Mouse (Mus musculus) common myeloid progenitor, adult 5-6 weeks (primary cell): ENCODE measurements around the gene Ppp2r2d. TPM values are rescaled to one million over a fixed set of nuclear protein-coding genes. Genes with fewer than 3 reads are reported as not detected.

Experiments
- ATAC-seq: replicated peaks from 2 replicates; pipeline ENCODE4 v1.8.0; 2016; ENCODE audit warnings: low read depth, mild to moderate bottlenecking, moderate TSS enrichment, inconsistent platforms; ENCODE audit not compliant: poor library complexity, severe bottlenecking
- total RNA-seq: library from RNA; stranded (forward); fragments of 200-1000, 187-1606 nt; gene quantifications from 2 replicates; pipeline ENCODE4 v1.2.3, GENCODE M21; 2017

Gene Ppp2r2d
- 33.4 and 55.1 TPM in 2 replicates for total RNA-seq

DNA sequence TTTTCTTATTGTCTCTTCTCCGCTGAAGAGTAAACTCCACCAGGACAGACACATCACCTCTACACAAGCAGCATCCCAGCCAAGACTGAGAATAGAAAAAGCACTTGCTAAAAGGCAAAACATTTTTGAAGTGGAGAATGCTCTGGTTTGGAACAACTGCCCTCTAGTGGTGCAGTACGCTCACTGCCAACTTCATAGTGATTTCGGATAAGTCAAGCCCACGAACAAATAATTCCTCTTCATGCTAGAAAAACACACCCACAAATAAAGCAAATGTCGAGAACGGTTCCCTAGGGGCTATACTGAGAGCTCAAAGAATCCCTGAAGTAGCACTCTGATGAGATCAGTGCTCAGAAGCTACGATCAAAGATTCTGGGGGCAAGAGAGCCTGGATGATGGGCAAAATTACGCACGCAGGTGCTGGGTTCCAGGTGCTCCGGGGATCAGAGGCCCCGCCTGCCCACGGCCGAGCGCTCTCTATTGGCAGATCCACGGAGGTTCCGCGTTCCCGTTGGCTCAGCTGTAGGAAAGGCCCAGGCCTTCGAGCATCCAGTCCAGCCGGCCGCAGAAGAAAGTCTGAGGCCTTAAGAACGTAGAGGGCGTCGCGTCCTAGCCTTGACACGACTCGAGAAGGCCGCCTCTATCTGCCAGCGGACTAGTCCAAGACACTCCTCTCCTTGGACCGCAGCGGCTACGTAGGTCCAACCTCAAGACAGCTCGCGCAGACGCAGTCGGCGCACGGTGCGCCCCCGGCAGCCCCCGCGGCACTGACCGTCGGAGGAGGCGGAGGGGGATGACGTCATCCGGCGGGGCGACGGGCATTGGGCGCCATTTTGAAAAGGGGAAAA, at the start of gene Ppp2r2d, which contains the start of gene Mapk1ip1:
Ppp2r2d (plus strand) TSS at position 536 of the 848 bp plus-strand sequence.
Mapk1ip1 (minus strand) TSS at position 730 of the 848 bp plus-strand sequence.
- peak; percentile 85 for ATAC-seq

DNA sequence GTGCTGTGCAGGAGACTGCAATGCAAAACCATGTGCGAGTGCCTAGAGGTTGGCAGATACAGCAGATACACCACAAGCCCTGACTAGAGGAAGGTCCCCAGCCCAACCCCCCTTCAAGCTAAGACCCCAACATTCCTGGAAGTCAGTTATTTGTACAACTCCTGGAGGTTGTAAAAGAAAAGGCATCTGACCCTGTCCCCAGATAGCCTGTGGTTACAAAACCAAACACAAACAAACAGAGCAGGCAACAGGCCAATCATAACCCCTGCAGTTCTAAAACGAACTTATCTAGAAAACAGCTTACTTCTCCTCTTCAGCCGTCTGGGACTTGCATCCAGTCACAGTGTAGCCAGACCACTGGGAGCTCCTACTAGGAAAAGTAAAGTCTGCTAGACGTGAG, 42.5 kb upstream of the Ppp2r2d start:
- no peak for ATAC-seq

DNA sequence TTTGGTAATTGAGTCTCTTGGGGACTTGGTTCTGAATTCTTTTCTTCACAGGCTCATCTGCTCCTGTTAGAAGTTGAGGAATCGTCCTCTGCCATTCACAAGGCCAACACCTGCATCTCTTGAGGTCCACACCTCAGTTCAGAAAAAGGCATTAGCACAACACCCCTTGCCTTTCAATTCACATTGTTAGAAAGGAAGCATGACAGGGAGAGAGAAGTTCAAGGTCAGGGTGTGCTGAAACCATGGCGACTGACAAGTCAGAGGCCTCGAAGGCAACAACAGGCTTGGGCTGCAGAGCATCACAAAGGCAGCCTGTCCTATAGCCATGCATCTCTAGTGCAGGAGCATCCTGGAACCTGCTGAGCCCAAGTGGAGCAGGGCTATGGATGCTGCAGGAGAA, 38.7 kb upstream of the Ppp2r2d start:
- ATAC-seq: no peak

DNA sequence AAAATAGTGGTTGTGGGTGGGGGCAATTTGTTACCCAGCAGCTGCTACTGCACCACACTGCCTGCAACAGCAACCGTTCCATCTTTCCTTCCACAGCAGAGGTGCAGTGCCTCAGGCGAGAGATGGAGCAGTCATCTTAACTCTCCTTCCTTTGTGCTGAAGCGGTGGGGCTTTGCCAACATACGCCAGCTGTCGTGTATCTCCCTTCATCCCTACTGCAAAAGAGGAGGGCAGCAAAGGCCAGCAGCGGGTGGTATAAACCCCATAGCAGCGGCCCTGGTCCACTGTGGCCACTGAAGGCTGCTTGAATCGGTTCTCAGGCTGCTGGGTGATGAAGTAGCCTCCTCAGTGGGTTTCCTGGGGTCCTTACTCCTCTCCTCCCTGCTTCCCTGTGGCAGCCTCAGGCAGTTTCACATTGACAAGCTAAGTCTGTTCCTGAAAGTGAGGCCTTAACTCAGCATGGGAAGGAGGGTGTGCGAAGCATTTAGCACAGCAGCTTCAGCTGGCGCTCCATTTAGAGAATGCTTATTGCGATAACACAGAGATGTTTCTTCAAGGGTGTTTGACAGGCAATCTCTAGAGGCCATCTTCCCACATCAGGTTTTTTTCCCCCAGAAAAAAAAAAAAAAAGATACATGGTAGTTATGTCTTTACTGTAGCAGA, 32.5 kb upstream of the Ppp2r2d start:
- no peak for ATAC-seq

DNA sequence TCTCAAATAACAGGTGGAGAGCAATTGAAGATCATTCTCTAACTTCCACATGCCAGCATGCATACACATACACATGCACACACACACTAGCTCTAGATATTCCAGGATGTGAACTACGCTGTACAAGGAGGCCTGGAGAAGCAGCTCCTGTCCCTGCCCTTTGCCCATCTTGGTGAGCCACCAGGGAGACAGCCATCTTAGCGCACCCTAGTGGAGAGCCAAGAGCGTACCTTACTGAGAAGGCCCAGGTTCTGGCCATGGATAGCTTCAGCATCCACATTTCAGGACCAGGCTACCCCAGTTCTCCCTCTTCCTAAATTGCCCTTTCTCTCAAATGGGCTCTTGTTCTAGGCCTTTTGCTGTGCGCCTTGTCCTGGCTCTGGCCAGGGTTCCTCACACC, 27.6 kb upstream of the Ppp2r2d start:
- peak; percentile 71; the same call in 1 of the 2 replicates for ATAC-seq

DNA sequence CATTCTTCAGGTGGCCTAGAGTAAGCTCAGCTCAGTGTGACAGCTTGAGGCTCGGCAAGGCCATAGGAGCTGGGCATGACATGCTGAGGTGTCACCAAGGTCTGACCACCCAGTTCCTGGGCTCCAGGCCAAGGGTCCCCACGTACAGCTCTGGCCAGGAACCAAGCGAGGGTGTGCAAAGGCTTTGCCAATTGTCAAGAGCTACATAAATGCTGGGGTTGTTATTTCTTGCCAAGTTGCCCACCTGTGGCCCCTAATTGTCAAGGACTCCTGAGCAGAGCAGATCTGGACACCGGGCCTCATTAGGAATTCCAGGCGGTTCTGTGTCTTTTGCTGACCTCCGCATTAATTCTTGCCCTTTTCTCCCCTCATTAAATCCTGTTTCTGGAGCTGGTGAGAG, 21.5 kb upstream of the Ppp2r2d start:
- ATAC-seq: no peak

DNA sequence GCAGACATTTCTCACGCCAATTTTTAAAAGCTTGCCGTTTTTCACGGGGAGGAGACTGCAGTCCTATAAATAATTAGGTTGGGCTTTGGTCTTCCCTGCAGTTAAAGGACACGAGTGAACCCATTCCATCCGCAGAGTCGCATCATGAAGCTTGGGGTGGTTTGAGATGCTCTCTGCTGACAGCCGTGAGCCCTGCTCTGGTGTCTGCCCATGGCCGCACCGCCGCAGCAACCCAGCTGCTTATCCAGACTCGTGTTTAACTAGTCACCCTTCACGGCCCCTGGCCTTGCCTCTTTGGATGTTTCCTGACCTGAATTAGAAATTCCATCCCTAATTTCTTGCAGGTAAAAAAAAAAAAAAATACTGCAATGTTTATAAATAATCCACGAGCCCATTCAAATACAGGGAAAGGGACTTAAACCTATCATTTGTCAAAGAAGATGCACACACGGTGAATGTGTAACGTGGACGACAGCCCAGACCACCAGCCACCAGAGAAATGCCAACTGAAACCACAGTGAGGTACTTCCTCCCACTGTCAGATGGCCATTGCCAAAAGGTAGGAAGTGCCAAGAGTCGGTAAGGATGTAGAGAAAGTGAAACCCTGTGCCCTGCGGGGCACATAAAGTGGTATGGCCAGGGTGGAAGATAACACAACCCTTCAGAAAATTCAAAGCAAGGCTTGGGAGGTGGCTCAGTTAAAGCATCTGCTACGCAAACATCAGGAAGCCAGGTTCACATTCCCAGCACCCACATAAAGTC, 20.7 kb upstream of the Ppp2r2d start:
- ATAC-seq: peak; percentile 70

DNA sequence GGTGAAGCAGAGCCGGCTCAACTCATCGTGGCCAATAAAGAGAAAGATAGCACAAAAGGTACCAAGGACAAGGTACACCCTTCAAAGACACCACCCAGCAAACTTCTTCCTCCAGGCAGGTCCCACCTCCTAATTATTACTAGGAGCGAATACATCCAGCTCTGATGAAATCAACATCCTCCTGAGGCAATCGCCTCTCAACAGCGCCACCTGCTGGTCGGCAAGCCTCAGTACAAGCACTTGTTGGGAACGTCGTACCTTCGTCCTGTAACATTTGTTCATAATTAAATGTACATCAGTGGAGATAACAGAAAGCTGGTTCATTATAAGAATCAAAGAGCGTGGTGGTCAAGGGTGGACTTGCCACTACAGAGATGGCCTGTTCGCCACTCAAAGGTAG, 18.1 kb upstream of the Ppp2r2d start:
- peak; percentile 90 for ATAC-seq

DNA sequence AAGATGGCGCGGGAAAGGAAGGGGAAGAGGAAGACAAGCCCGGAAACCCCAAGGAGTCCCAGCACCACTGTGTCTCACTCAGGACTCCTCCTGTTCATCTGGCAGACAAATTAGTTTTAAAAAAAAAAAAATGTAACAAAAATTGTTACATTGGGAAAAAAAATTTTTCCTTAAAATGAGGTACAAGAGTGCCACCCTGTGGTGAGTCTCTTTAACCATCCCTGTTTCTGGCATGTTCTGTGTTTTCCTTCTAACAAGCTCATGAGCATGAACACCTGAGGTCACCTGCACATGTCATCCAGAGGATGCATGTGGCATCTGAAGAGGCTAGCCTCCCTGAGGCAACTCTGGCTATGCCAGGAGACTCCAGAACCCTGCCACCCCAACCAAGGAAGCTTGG, 10.9 kb upstream of the Ppp2r2d start:
- ATAC-seq: no peak

DNA sequence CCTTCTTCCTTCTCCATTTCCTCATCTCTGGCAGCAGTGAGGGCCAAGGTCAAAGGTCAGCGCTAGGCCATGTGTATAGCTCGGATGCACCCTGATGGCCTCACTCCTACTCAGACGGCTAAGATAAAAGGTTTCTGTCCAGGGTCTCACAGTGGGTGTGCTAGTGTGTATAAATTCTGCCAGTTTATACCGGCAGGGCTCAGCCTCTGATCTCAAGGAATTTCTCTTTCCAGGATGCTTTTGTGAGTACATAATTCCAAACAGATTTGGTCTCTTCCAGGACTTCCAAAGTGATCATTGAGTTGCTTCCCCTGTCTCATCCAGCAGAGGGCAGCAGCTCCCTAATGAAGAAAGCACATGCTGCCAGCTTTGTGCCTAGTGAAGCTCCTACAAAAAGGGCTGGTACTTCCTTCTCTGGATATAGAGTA, 5.3 kb upstream of the Ppp2r2d start:
- ATAC-seq: peak; percentile 74

DNA sequence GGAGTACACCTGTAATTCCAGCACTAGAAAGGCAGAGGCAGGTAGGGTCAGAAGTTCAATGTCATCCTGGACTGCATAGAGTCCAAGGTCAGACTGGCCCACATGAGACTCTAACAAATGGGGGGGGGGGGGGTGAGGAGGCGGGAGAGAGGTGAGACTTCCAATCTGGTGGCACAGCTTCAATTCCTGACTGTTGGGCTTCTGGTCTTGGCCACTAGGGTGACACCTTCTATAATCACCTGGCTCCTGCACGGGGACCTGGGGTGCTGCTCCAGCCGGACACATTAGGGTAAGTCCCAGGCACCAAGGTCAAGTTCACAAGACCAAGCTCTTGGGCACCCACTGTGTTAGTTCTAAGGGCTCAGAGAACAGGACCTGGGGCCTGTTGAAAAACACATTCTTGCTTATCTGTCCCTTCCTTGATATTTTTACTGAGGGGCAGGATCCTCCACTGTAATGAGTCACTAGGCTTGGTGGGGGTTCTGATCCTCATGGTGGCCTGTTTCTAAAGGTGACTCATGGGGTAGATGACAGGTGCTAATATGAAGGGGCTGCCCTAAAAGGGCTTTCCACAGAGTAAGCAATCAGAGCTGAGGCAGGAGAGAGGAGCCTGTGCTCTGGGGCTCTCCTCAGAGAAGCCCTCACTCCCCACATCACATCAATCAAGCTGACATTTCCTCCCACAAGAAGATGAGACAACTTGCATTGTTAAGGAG, 4.3 kb upstream of the Ppp2r2d start:
- ATAC-seq: no peak

DNA sequence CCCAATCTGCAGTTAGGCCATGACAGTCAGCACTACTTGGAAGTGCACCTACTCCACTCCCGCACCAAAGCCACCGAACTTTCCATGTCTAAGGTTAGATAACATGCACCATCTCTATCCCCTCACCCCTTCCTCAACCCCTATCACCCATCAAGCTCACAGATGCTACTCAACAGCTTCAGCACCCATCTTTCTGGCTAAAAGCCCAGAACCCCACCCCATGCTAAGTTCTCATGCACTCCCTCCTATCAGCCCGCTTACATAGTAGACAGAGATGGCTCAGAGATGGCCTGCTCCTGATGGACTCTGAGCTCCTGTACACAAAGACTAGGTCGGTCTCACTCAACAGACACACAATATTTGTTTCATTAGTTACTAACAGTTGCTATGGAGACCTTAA, 2.5 kb upstream of the Ppp2r2d start:
- ATAC-seq: no peak

DNA sequence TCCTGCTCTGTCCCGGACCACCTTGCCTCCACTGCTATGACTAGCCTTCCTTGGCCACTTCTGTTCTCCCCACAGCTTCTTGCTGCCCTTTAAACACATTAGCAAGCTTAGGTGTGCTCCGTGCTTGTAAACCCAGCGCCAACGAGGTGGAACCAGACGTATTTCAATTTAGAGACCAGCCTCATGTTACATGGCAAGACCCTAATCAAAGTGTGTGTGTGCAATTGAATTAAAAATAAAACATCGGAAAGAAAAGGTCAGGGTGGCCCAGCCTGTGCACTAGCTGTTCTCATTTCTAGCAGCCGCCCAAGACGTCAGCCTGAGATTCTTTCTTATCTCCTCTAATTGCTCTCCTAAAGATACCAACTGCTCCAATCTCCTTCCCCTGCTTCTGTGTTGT, 768 bp upstream of the Ppp2r2d start:
- ATAC-seq: no peak

DNA sequence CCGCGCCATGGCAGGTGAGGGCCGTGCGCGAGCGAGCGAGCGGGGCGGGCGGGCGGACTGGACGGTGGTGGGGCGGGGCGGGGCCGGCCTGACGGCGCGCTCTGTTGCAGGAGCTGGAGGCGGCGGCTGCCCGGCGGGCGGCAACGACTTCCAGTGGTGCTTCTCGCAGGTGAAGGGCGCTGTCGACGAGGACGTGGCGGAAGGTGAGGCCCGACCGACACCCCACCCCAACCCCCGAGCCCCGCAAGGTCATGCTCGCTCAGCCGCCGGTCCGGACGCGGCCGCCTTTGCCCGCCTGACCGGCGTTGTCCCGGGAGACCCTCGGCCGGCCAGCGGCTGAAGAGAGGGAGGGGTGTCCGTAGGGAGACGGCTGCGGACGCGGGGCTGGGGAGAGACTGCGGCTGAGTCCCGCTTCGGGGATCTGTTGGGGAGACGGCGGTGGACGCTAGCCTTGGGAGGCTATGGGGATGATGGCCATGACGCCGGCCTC, 668 bp downstream of the Ppp2r2d start:
- peak; percentile 8; the same call in 1 of the 2 replicates for ATAC-seq

DNA sequence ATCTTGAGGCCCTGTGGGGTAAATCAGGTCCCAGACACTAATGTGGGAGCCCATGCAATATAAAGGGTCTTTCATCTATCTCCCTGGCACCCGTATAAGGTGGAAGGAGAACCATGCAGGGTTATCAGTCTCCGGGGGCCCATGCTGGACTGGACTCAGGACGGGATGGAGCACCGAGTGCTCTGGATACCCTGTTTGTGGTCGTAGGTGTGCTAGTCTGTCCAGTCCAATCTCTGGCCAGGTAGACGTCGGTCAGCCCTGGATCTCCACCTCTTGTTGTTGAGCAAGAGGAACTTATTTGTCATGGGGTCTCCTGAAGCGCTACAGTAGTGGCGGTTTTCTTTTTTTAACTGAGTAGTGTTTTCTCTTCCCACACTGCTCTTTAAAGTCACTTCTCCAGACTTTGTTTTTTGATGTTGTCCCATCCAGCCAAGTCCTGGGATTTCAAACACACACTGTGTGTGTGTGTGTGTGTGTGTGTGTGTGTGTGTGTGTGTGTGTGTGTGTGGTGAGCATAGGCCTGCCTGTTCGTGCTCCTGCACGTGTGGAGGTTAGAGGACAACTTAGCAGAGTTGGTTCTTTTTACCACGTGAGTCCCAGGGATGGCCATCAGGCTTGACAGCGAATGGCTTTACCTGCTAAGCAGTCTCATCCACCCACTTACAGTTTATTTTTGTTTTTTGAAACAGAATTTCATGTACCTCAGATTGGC, 1.6 kb downstream of the Ppp2r2d start:
- ATAC-seq: no peak

DNA sequence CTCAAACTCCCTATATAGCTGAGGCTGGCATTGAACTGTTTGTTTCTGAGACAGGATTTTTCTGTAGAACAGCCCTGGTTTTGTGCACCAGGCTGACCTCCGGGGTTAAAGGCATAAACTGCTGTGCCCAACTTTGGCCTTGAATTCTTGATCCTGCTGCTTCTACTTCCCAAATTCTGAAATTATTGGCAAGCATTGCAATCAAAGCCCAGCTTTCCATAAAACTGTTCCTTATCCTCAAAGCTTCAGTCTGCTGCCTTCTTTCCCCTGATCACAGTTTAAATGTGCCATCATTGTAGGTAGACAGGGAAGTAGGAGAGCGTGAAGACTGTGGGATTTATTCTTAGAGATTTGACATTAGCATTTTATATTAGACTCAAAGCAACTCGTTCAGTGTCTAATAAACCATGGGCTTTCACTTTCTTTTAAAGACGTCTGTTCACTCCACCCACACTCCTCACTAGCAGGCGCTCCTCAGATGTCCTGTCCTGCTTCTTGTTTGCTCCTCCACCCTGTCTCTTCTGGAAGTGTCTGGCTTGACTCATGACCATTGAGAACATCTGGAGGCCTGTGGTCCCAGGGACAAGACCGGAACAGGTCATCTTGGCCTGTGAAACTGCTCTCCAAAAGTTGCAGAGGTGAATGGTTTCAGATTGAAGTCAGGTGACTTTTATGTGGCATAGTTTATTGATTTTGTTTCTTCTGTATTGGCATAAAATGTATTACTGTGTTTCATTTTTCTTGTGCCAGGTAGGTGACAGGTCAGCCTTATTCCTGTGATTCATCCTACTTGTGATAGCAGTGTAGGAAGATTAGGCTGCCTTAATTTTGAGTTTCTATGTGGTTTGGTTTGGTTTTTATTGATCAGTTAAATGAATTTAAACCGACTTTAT, 2.4 kb downstream of the Ppp2r2d start:
- no peak for ATAC-seq

DNA sequence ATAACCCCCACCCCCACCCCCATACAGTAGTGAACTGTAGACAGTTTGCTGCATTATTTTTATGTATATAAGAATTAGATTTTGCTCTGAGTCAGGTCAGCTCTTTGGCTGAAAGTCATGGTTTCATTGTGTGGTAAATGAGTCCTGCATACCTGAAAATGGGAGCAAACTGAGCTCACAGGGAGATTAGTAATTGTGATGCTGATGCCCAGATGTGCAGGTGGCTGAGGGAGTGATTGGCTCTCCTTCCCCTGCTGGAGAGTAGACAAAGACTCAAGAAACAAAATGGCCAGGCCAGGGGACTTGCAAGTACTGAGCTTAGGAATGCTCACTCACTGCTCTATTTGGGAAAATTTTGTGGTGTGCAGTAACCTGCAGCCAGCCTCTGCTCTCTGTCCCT, 4.2 kb downstream of the Ppp2r2d start:
- no peak for ATAC-seq

DNA sequence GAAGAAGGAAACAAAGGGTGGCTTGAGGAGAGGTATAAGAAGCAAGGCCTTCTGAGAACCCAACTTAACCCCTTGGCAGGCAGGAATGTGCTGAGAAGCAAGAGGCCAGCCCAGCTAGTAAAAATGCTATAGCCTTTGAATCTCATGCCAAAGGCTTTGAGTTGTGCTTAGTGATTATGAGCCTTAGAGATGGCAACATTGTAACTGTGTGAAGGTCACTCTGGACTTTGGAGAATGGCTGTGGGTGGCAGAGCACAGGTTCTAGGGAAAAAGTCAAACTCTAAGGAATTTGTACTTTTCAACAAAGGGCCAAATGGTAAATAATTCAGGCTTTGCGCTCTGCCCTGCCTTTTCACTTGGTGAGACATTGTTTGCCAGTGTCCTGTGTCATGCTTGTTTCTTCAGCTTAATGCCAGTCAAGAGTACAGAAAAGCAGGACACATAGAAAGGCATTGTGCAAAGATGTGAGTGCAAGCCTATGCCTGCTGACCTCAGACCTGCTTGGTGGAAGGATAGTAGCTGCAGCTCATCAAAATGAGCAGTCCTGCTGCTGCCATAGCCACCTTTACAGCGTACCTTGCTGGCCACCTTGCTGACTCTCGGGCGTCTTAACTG, 7.6 kb downstream of the Ppp2r2d start:
- ATAC-seq: no peak
